Mouse (Mus musculus) midbrain, embryonic 12.5 days (tissue): Measurements from ENCODE around the gene Castor2. TPM values are rescaled to one million over a fixed set of nuclear protein-coding genes. Genes with fewer than 3 reads are reported as not detected.

ENCODE experiments used
- ATAC-seq: fragments of 200-750 bp; cut with Nextera tagmentation; 2 replicates; pipeline ENCODE4 v1.8.0; 2017; ENCODE audit warnings: low read depth, moderate TSS enrichment, moderate library complexity; ENCODE audit not compliant: low FRiP score
- H3K27ac ChIP-seq: fragments of 300-500 bp; sonication (generic); replicated peaks from 2 replicates; pipeline ENCODE4 v1.5.1; 2016; ENCODE audit warnings: mild to moderate bottlenecking
- H3K27me3 ChIP-seq: fragments of 300-500 bp; sonication (generic); 2 replicates; pipeline ENCODE4 v1.6.1; 2016; ENCODE audit warnings: mild to moderate bottlenecking
- H3K36me3 ChIP-seq: fragments of 300-500 bp; sonication (generic); 2 replicates; pipeline ENCODE4 v1.6.1; 2016
- H3K4me1 ChIP-seq: fragments of 300-500 bp; sonication (generic); 2 replicates; pipeline ENCODE4 v1.6.1; 2016
- H3K4me2 ChIP-seq: fragments of 300-500 bp; sonication (generic); replicated peaks from 2 replicates; pipeline ENCODE4 v1.6.1; 2016; ENCODE audit warnings: mild to moderate bottlenecking, moderate library complexity
- H3K4me3 ChIP-seq: fragments of 300-500 bp; sonication (generic); 2 replicates; pipeline ENCODE4 v1.5.1; 2016; ENCODE audit warnings: mild to moderate bottlenecking
- H3K9ac ChIP-seq: fragments of 300-500 bp; sonication (generic); replicated peaks from 2 replicates; pipeline ENCODE4 v1.6.1; 2016; ENCODE audit warnings: mild to moderate bottlenecking, moderate library complexity
- H3K9me3 ChIP-seq: fragments of 300-500 bp; sonication (generic); 2 replicates; pipeline ENCODE4 v1.6.1; 2016; ENCODE audit warnings: mild to moderate bottlenecking
- WGBS: fragments of 180-500 bp; shearing (Covaris S2); methylation state at CpG from one replicate; pipeline ENCODE4 v1.1.7; 2016; 5-methylcytosine and 5-hydroxymethylcytosine counted together
- polyA plus RNA-seq: library from polyadenylated mRNA; unstranded; fragments of >200 nt; fragmentation: Nextera tagmentation; extraction: Ambion mirVana; gene quantifications from 2 replicates; pipeline ENCODE4 v1.2.1, GENCODE M21; 2016

Gene Castor2
- polyA plus RNA-seq, 1 experiment from 2014 or later = 20.6 TPM

DNA sequence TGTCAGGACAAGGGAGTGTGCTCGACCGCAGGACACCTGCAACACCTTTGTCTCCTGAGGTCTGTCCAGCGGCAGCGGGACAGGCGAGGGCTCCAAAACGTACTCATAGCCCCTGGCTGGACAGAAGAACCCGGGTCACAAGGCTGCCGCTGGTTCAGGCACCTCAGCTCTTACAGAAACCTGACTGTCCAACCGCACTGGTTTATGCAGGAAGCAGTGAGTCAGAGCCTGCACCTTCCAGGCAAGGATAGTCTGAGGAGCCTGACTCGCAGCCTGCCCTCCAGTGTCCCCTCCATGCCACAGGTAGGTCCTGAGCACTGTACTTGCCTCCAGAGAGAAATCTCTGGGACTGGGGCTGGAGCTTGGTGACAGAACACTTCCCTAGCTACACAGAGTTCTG is 69.7 kb downstream of the Castor2 start:
- H3K9me3 ChIP-seq = no peaks in the 10 kb centered on the region
- H3K4me2 ChIP-seq = no peak overlapping the region
- no peak overlapping the region for H3K27ac ChIP-seq
- no peak overlapping the region for H3K9ac ChIP-seq
- peaks cover 34% of the 10 kb centered on the region for H3K36me3 ChIP-seq
- no peak overlapping the region for H3K4me3 ChIP-seq
- WGBS = 90% methylated on average over 10 of the region's 10 CpGs
- peaks cover 7% of the 10 kb centered on the region; the same call in 1 of the 2 replicates for H3K4me1 ChIP-seq
- ATAC-seq = no peak
- H3K27me3 ChIP-seq = no peaks in the 10 kb centered on the region

DNA sequence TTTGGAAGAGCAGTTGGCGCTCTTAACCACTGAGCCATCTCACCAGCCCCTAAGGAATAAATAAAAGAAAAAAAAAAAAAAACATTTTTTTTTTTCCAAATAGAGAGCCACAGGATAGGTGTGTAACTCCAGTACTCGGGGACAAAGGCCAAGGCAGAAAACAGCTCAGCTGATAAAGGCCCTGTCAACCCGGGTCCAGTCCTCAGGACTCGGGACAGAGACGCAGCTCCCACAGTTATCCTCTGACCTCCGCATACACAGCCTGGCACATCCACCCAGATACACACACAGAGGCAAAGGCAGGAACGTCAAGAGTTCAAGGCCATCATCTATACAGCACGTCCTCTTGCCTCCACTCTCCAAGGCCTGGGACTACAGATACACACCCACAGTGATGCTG is 70.7 kb downstream of the Castor2 start:
- Histone ChIP-seq H3K9me3 (no peaks in the 10 kb centered on the region), H3K36me3 (peaks cover 26% of the 10 kb centered on the region), H3K27ac (no peak overlapping the region), H3K4me3 (no peak overlapping the region), H3K4me1 (peaks cover 6% of the 10 kb centered on the region), H3K4me2 (no peak overlapping the region), H3K9ac (no peak overlapping the region), H3K27me3 (no peaks in the 10 kb centered on the region)
- no peak for ATAC-seq
- WGBS = 98% methylated on average over 8 of the region's 8 CpGs

DNA sequence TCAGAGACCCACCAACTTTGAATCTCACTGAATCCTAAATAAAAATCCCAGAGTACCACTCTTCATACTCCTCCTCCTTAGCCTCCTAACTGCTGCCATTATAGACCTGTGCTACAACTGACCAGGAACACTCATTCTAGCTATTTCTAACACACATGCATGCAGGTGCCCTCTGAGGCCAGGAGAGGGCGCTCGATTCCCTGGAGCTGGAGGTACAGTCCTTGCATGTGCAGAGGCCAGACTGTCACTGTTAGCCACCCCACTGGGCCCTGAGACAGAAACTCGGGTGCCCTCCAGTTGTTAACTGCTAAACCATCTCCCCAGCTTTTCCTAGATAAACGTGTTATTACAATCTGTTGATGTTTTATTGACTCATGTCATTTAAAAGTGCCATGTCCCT is 73.7 kb downstream of the Castor2 start:
- Histone ChIP-seq H3K4me1 (peaks cover 9% of the 10 kb centered on the region), H3K27me3 (no peaks in the 10 kb centered on the region; the same call in 1 of the 2 replicates), H3K4me3 (no peak overlapping the region), H3K9me3 (no peaks in the 10 kb centered on the region), H3K4me2 (no peak overlapping the region), H3K36me3 (peaks cover 15% of the 10 kb centered on the region; the same call in 1 of the 2 replicates), H3K27ac (no peak overlapping the region), H3K9ac (no peak overlapping the region)
- ATAC-seq = no peak
- WGBS = 48% methylated on average over 4 of the region's 4 CpGs

DNA sequence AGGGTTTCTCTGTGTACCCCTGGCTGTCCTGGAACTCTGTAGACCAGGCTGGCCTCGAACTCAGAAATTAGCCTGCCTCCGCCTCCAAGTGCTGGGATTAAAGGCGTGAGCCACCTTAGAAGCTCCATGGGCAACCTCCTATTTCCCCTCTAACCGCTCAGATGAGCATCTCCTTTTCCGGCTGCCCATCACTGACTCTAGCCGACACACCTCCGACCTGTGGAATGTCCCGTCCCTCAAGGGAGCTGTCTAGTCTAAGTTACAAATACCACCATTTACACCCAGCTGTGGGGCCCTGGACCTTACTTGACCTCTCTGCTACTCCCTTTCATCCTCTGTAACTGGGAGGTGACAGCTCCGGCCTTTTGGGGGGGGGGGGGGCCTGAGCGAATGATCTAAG is 76.2 kb downstream of the Castor2 start:
- Histone ChIP-seq H3K9ac (peak overlapping the region; percentile 73), H3K4me2 (peak overlapping the region; percentile 92), H3K9me3 (no peaks in the 10 kb centered on the region), H3K27me3 (peaks cover 5% of the 10 kb centered on the region; the same call in 1 of the 2 replicates), H3K4me1 (peaks cover 9% of the 10 kb centered on the region), H3K4me3 (peak overlapping the region; percentile 98), H3K27ac (peak overlapping the region; percentile 68; the same call in 1 of the 2 replicates), H3K36me3 (peaks cover 7% of the 10 kb centered on the region; the same call in 1 of the 2 replicates)
- ATAC-seq = no peak
- WGBS = 9% methylated on average over 10 of the region's 10 CpGs

DNA sequence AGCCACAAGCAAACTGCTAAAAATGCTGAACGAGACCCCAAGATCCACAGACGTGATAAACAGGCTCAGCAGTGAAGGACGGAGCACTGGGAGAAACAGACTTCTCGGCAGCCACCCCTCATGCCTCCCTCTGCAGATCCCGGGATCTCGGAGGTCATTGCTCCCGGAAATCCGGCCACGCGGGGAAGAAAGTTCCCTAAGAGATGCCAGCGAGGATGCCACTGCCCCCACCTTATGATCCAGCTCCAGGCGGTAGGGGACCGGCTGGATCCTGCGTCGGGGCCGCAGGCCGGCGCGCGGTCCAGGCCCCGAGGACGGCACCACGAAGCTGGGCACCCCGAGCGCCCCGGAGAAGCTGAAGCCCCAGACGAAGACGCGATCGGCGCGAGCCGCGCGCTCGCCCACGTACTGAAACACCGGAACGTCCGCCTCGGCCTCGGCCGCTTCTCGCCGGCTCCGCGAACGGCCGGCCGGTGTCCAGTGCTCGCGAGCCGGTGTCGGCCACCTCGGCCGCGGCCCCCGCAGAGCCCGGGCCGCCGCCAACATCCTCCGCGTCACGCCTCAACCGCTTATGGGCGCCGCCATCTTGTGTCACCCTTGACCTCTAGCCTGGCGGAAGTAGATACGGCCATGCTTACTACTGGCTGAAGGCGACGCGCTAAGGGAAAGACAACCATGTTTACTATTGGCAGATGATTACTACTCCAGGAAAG is 76.8 kb downstream of the Castor2 start, which contains the start of gene Rcc1l:
Rcc1l (minus strand) TSS at position 606 of the 713 bp plus-strand sequence.
- Histone ChIP-seq H3K9me3 (no peaks in the 10 kb centered on the region), H3K36me3 (0 out of 2 replicates have a peak, but pooled peaks cover 4% of the 10 kb centered on the region), H3K4me2 (peak within 1 kb of the TSS; percentile 92), H3K27ac (peak within 1 kb of the TSS; percentile 68), H3K27me3 (peaks cover 5% of the 10 kb centered on the region; the same call in 1 of the 2 replicates), H3K9ac (peak within 1 kb of the TSS; percentile 73), H3K4me3 (peak within 1 kb of the TSS; percentile 98), H3K4me1 (peaks cover 9% of the 10 kb centered on the region)
- under 1% methylated on average over 66 of the region's 72 CpGs for WGBS
- ATAC-seq = peak; percentile 88

DNA sequence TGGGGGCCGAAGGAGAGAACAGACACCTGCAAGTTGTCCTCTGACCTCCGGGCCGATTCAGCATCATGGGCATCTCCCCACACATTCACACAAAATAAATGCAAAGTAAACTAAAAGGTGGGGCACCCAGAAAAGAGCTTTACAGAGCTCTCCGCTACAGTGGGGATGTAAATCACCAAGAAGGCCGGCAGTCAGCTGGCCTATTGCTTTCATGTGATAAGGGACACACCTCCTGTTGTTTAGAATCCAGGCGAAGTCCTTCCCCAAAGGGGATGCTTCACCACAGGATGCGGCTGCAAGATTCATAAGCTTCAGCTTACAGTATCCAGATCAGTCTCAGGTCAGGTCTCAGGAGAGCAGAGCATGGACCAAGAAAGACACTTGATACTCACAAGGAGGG is 79.0 kb downstream of the Castor2 start:
- no peak overlapping the region for H3K4me2 ChIP-seq
- no peak overlapping the region for H3K27ac ChIP-seq
- H3K9ac ChIP-seq = 0 out of 2 replicates have a peak overlapping the region, but pooled peaks have one; percentile 7
- no peaks in the 10 kb centered on the region for H3K9me3 ChIP-seq
- H3K36me3 ChIP-seq = no peaks in the 10 kb centered on the region
- peaks cover 24% of the 10 kb centered on the region for H3K4me1 ChIP-seq
- WGBS = 81% methylated on average over 7 of the region's 7 CpGs
- ATAC-seq = no peak
- H3K27me3 ChIP-seq = peaks cover 5% of the 10 kb centered on the region; the same call in 1 of the 2 replicates
- no peak overlapping the region for H3K4me3 ChIP-seq

DNA sequence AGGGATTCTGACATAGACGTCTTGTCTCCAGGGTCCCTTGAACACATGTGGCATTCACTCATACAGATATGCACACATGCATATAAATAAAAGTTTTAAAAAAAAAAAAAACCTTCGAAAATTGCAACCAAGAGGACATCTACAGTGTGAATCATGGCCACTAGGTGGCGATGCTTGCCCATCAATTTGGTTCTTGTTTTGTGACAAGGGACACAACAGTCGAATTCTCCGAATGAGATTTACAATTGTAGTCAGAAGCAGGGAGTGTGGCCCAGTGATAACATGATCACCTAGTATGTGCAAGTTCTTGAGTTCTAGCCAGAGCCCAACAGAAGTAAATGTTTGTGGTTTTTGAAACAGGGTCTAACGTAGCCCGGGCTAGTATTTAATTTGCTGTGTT is 80.4 kb downstream of the Castor2 start:
- no peak for ATAC-seq
- Histone ChIP-seq H3K36me3 (no peaks in the 10 kb centered on the region), H3K4me2 (no peak overlapping the region), H3K4me1 (peaks cover 26% of the 10 kb centered on the region), H3K9ac (no peak overlapping the region), H3K9me3 (no peaks in the 10 kb centered on the region), H3K27me3 (peaks cover 5% of the 10 kb centered on the region; the same call in 1 of the 2 replicates), H3K27ac (no peak overlapping the region), H3K4me3 (no peak overlapping the region)
- 25% methylated on average over 7 of the region's 7 CpGs for WGBS

DNA sequence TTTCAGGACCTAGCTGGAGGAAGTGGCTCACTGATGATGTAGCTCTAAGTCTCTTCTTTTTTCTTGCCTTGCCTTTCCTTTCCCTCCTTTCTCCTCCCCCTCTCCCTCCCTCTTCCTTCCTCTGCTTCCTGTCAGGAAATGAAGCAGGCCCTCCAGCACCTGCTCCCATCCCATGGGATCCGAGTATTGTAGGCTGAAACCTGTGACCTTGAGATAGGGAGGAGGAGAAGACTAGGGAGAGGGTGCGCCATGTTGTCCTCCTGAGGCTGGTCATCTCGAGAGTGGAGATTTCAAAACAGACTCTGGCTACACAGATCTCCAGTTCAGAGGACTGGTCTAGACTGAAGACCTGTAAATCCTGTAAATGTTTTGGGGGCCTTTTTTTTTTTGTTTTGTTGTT is 82.7 kb downstream of the Castor2 start:
- Histone ChIP-seq H3K4me2 (no peak overlapping the region), H3K4me1 (peaks cover 17% of the 10 kb centered on the region), H3K9me3 (no peaks in the 10 kb centered on the region), H3K27ac (no peak overlapping the region), H3K27me3 (peaks cover 5% of the 10 kb centered on the region; the same call in 1 of the 2 replicates), H3K4me3 (no peak overlapping the region), H3K9ac (no peak overlapping the region), H3K36me3 (no peaks in the 10 kb centered on the region)
- WGBS = 68% methylated on average over 3 of the region's 3 CpGs
- no peak for ATAC-seq

DNA sequence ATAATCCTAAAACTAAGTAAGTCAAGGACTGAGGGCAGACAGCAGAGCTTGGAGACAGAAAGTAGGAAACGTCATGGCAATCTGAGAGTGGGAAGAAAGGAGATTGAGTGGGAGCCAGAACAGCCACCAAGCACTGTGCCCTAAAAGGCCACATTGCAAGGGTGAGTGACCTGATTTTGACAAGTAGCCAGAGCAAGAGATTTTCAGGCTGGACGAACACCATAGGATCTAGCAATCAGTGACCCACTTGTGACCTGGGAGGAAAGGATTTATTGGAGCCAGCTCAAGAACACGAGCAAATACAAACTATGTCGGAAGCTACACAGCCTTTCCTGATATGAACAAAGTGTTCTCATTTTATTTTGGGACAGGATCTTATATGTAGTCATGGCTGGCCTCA is 83.2 kb downstream of the Castor2 start:
- H3K27me3 ChIP-seq = peaks cover 5% of the 10 kb centered on the region; the same call in 1 of the 2 replicates
- H3K36me3 ChIP-seq = no peaks in the 10 kb centered on the region
- H3K9ac ChIP-seq = peak overlapping the region; percentile 21; the same call in 1 of the 2 replicates
- H3K4me3 ChIP-seq = no peak overlapping the region; the same call in 1 of the 2 replicates
- H3K27ac ChIP-seq = no peak overlapping the region
- 61% methylated on average over 4 of the region's 4 CpGs for WGBS
- peak overlapping the region; percentile 78 for H3K4me2 ChIP-seq
- peaks cover 17% of the 10 kb centered on the region for H3K4me1 ChIP-seq
- no peak for ATAC-seq
- H3K9me3 ChIP-seq = no peaks in the 10 kb centered on the region

DNA sequence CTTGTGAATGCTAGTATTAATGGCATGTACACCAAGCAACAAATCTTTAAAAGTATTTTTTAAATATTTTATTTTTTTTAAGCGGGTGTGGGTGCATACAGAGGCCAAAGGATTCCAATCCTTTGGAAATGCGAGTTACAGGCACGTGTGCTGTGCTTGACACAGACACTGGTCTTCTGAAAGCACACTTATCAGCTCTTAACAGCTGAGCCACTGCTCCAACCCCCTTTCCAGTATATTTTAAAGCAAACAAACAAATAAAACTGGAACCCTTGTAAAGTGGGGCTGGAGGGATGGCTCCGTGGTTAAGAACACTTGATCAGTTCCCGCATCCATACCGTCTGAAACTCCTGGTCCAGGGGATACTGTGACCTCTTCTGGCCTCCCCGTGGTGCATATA is 83.7 kb downstream of the Castor2 start:
- Histone ChIP-seq H3K36me3 (no peaks in the 10 kb centered on the region), H3K9me3 (no peaks in the 10 kb centered on the region), H3K27me3 (peaks cover 5% of the 10 kb centered on the region; the same call in 1 of the 2 replicates), H3K27ac (0 out of 2 replicates have a peak overlapping the region, but pooled peaks have one; percentile 93), H3K4me3 (peak overlapping the region; percentile 63), H3K4me2 (peak overlapping the region; percentile 78), H3K9ac (peak overlapping the region; percentile 73), H3K4me1 (peaks cover 17% of the 10 kb centered on the region)
- ATAC-seq = no peak
- 56% methylated on average over 7 of the region's 7 CpGs for WGBS

DNA sequence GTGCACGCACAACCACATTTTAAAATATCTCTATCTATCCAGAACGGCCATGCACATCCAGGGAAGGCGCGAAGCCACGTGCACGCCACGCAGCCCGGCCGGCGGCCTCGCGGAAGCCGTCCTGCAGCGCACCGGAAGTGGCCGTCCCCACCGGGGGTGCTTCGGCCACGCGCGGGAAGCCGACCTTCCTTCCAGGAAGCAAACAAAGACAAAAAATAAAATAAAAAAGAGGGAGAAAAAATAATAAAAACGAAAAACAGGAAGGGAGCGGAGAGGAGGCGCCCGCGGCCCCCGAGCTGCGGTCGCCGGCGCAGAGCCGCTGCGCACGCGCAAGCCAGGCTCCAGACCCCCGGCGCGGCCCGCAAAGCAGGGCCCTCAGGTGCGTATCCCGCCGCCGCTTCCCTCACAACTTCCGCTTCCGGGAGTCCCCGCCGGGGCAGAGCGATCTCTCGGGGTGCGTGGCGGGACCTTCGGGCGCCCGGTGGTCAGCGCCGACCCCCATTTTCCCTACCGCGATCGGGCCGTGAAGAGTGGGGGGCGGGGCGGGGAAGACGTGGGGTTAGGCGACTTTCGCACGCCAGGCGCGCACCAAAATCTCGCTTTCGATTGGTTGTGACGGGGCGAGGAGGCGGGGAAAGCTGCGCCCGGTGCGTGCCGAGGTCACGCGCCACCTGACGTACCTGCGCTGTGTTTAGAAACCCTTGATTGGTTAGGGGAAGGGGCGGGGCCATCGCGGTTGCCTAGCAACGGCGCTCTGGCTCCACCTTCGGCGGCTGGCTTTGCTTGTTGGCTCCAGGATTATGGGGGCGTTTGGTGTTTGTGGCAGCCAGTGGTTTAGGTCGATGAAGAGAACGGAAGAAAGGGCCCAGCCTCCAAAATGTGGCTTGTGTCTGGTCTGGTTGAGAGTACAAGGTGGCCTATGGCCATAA is 84.6 kb downstream of the Castor2 start, which contains the start of gene Gtf2ird2:
Gtf2ird2 (plus strand) TSS at position 140 of the 929 bp plus-strand sequence.
- H3K4me1 ChIP-seq = peaks cover 17% of the 10 kb centered on the region
- peak within 1 kb of the TSS; percentile 63 for H3K4me3 ChIP-seq
- peak within 1 kb of the TSS; percentile 78 for H3K4me2 ChIP-seq
- under 1% methylated on average over 91 of the region's 92 CpGs for WGBS
- H3K36me3 ChIP-seq = no peaks in the 10 kb centered on the region
- peak; percentile 94 for ATAC-seq
- no peaks in the 10 kb centered on the region for H3K9me3 ChIP-seq
- no peaks in the 10 kb centered on the region for H3K27me3 ChIP-seq
- H3K9ac ChIP-seq = peak within 1 kb of the TSS; percentile 73
- peak within 1 kb of the TSS; percentile 93 for H3K27ac ChIP-seq
